Mouse (Mus musculus) thymus, adult 18-20 months (tissue): Measurements from ENCODE around the gene Vsig1.

Source experiments
- DNase-seq, 2 experiments: peaks; one replicate each; pipeline ENCODE4 v3.0.0; 2022; ENCODE audit warnings: mixed read lengths in 2 of 2

Gene Vsig1

GRCm38 (mm10) chrX:140907360-140907759 is at the start of gene Vsig1:
Vsig1 (plus strand) TSS chrX:140907608.
- no peak for DNase-seq

DNA sequence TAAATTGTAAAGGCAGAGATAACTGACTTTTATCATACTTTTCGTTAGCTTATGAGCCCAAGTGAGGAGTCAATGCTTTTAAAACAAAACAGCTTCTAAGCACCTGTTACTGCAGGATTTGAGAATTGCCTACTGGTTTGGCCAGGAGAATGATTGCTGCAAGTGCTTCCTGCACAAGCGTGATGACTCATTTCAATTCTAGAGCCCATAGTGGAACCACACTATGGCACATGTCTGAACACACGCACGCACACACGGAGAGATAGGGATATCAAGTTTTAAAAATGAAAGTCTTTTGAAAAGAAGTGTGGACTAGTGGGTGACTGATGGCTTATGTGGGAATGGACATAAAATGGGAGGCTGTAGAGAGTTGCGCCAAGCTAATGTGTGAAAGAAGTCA is 44.6 kb upstream of the Vsig1 start:
- no peak for DNase-seq

DNA sequence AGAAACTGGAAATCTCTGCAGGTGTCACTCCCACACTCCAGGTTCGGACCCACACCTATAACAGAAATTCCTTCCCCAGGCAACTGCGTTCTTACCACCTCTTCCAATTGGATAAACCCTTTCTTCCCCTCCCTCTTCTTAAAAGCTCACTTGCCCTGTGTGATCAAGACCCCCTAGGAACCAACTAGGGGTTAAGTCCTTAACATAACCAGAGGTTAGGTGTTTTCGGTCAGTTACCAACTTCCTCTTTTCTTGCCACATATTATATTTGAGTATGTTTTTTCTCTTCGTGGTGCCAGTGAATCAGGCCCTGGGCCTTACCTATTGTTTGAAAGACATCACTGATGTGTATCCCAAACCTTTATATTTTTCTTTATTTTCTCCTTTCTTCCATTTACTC is 44.0 kb upstream of the Vsig1 start:
- no peak for DNase-seq

DNA sequence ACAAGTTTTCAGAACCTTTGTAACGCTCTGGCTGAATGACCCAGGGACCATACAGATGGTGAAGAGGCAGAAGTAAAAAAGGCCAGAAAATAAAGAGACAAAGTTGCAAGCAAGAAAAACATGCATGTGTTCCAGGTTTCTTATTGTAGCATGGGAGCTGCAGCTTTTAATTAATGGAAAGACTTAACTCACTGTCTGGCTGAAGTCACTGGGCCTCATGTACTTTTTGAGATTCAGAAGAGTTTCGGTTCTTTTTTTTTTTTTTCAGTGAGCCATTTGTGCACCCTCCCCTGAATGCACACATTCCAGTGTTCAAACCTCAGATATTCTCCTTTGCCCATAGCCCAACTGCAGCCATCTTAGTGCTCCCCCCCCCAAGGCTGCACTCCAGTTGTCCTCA is 20.2 kb upstream of the Vsig1 start:
- no peak for DNase-seq

DNA sequence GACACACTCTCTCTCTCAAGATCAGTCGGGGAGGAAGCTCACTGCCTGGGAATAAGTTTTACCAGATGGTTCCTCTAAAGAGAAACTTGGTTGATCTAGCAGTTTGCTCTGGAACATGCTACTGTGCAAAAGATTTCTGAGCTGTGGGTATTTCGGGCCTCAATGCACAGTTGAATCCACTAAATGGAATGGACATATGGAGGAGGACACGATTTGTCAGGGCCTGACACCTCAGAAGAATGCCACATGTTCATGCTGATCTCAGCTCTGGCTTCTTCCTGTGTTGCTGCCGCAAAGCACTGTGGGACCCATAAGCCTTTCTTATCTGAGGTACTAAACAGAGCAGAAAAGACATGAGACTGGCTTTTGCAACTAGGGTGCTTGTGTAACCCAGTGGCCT is 15.6 kb upstream of the Vsig1 start:
- DNase-seq: no peak

GRCm38 (mm10) chrX:140903487-140903886 is 3.9 kb upstream of the Vsig1 start:
- DNase-seq: no peak

DNA sequence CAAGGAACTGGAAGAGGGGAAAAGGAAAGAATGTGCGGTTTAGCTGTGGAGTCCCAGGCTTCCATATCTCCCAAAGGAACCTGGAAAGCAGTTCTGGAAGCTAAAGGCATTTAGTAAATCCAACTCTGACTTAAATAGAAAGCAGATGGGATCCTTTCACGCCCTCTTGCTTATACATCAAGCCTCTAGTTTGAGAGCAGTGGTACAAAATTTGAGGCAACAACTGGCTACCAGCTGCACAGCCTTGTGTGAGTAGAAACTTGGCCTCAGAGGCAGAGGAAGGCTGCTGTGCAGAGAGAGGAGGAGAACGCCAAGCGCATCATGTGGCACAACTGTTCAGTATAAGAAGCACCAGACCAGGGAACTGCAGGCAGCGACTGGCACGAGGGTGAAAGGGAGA is 13.9 kb downstream of the Vsig1 start:
- DNase-seq: no peak

DNA sequence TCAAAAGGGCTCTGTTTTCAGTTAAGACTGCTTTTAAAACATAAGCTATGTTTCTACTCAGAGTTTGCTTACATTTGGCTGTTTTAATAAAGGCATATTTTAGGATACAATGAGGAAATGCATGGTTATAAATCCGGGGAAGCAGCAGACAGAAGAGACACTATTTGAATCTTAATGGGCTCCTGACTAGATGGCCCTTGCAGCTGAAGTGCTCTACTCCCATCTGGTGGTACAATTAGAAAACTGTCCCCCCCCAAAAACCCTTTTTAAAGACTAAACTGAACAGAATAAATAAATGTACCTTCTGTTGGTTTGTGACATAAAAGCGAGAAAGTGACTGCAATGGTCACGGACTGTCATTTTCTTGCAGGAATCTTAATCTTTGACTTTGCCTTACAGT is 24.7 kb downstream of the Vsig1 start:
- DNase-seq: no peak

- DNase-seq: no peak
Observed at GRCm38 (mm10) chrX:140933263-140933662, 25.9 kb downstream of the Vsig1 start.

- no peak for DNase-seq
Observed at GRCm38 (mm10) chrX:140936271-140936670, 28.9 kb downstream of the Vsig1 start.

DNA sequence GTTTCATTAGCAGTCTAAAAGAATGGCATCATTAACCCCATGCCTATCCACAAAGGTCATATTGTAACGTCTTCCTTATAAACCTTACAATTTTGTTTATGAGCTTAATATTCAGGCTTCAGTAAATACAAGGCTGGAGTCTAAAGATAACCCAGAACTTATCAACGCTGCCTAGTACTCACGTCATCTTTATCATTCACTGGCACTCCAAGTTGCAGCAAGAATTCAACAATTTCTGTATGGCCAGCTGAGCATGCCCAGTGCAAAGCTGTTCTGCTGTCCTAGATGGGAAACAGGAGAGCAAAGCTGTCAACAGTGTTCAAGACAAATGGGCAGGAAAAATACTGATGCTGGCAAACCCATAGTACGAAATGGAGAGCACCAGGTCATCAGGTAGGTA is 46.2 kb downstream of the Vsig1 start:
- no peak for DNase-seq

DNA sequence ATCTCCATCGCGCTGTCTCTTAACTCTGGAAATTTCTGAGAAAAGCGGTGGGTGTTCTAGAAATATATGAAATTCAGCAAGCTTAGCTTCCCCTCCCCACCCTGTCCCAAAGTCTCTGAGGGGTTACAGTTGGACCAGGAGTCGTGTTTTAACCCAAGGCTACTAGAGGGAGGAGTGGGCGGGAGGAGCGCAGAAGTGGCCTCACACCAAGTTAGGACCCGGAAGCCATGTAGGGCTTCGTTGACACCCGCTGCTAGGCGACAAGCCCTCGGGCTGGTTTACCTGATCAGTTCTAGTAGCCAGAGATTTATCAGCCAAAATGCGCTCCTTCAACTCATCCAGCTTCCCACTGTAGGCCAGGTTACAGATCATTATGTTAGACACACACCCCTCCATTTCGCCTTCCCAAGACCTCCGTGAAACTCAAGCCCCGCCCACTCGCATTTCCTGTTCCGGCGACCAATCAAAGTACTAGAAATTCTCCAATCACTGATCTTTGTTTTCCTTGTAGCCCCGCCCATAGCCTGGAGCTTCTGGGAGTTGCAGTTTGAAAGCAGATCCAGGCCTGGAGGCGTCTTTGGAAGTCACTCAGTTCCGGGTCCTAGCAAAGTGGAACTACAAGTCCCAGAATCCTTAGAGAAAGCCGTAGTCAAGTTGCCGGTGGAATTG is 49.0 kb downstream of the Vsig1 start, which contains the start of the genes Psmd10 and Atg4a:
Gene Psmd10, minus strand, starts transcription at position 457 of the 669 bp plus-strand sequence.
Gene Atg4a, plus strand, starts transcription at position 636 of the 669 bp plus-strand sequence.
- DNase-seq: peak; percentile 73 to 90

DNA sequence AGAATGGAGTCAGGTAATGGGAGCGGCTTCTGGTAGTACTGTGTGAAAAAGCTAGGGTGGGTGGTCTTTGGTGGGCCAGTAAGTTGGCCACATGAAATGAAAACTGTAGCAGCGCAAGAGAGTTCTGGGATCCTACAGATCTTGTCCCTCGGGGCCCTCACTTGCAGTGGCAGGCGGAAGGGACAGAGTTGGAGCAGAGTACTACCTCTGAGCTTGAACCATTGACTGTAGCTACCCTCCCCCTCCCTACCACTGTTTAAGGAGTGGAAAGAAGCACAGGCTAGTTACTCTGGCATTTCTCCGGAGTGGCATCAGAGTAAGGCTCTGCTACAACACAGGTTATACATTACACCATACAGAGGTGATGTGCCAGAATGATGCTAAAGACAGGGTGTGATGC is 49.6 kb downstream of the Vsig1 start:
- DNase-seq: no peak

DNA sequence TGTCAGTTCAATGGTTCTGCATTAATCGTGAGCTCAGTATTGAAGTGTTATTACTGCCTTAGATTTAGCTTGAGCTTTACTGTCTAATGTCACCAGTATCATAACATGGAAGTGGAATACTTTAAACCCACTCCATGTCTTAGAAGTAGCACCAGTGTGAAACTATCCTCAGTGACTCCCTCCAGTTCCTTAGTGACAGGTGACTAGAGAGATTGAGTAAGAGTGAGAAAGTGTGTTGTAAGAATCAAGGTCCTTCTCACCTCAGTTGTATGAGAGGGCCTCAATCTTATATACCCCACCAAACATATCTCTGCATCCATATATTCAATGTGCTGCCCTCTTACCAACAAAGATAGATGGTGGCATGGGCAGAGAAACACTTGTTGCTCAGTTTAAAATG is 71.5 kb downstream of the Vsig1 start:
- no peak for DNase-seq

DNA sequence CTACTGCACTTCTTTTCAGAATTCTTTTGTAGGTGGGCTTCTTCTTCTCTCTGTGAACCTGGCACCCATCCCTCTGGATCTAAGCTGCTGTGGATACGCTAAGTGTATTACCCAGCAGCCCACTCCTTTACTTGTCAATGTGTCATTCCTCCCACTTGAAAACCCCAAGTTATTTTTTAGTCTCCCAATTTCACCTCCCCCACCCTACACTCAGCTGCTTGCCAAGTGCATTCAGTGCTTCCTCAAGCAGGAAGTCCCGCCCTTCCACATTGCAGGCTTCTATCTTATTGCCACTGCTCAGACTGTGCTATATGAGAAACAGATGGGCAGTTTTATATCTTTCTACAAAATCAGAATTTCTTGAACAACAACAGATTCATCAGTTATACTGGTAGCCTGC is 72.1 kb downstream of the Vsig1 start:
- DNase-seq: no peak

DNA sequence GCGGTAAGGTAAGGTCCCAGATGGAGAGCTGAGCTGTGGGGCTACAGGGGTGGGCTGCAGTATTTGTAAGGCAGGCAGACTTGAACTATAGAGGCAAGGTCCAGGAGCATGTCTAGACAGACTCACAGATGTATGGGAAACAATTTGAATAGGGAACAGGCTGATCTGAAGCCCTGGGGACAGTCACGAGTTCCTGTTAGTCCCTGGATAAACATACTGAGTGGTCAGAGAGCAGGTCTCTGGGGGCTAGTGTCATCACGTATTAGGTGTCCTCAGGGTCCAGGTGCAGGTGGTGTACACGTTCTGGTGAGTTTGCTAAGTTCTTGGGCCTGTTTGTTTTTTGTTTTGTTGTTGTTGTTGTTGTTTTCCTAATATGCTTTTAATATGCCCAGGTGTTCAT is 72.8 kb downstream of the Vsig1 start:
- no peak for DNase-seq

DNA sequence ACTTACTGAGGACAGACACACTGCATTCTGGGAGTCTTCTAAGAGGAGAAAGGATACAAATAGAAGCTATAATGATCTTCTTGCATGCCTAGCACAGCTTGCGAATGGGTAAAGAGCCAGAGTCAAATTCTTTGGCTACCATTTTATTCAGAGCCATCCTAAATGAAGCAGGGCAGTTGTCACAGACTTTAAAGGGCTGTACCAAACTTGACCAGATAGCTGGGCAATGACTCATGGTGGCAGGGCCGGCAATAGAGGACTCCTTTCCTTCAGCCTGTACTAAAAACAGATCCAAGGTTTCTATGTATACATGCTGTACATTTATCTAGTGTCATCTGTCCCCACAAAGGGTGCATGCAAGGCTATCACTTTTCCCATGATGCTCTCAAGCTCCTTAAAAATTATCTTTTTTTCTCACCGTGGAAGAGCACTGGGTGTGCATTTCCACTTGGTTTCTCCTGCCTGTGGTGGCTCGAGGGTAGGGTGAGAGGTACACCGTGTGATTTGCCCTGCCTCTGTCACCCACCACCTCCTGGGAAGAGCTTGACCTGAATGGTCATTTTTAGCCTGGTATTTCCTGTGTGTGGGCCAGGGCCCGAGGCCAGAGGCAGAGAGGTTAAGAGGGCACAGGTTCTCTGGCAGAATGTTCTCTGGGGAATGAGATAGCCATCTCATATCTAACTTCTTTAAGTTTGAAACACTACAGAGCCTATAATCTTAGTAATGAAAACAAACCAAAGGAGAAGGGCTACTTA is 76.0 kb downstream of the Vsig1 start:
- DNase-seq: no peak

DNA sequence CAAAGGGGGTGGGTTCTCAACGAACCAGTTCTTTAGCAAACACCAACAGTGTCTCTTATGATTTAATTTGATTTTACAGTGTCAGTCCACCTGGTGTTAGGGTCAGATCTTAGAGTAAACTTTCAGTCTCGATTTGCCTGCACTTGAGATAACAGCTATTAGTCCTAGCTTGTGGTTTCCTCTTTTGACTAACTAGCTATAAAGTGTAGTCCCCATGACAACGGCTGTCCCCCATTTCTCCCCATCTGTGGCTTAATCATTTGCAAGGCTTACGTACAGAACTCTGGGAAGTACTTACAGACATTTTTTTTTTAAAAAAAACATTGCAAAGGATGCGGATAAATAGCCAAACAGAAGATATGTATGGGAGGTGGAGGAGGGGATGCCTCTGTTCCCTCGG is 77.4 kb downstream of the Vsig1 start:
- DNase-seq: no peak

DNA sequence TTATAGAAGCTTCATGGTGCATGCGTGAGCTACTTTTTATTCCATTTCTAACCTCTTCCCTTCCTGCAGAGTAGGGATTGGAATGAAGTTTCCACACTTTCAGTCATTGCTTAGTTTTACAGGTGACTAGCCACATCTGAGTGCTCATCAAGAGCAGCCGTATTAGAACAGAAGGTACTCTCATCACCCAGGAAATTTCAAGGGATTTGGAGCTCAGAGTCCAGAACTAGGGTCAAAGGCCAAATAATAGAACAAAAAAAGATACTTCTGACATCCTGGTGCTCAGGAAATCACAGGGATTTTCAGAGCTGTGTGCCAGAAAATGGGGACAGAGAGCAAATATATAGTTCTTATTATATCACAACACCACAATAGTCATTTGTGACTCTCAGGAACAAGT is 77.8 kb downstream of the Vsig1 start:
- no peak for DNase-seq
